Mouse (Mus musculus): ENCODE data around the gene Eprs.

GRCm38 (mm10) chr1:185346188-185346587 is 16.7 kb upstream of the Eprs start:
- TF ChIP-seq CTCF (IDR thresholded peaks at IDR 0.05; ENCODE audit: borderline replicate concordance, control insufficient read depth, extremely low read depth, insufficient read depth, low read length, poor library complexity) (no peak), POLR2A (IDR thresholded peaks at IDR 0.05; ENCODE audit: control insufficient read depth, extremely low read depth, insufficient read depth, low read length, poor library complexity) (no peak)

All from thymus, adult 2 months (tissue).